Comparison of ENCODE assay signal across 14 mouse cellular contexts in genomic region chr15:24468239-24468638, GRCm38 (mm10).
"Had no signal": no experiment of that assay in that cellular context is flagged by ENCODE, and none has a peak within 500 bp of the region (broad histone marks: within the 10 kb centered on the region; RNA-seq: fewer than 3 reads in every experiment).

No protein-coding gene starts in this region.

- H3K4me1 ChIP-seq: limb, embryonic 13.5 days; midbrain, embryonic 15.5 days; neural tube, embryonic 12.5 days; stomach, embryonic 15.5 days had no signal

- H3K9ac ChIP-seq: limb, embryonic 13.5 days; liver, embryonic 14.5 days; midbrain, embryonic 15.5 days; neural tube, embryonic 12.5 days; stomach, embryonic 15.5 days had no signal

- H3K9me3 ChIP-seq: limb, embryonic 13.5 days; midbrain, embryonic 15.5 days; neural tube, embryonic 12.5 days; stomach, embryonic 15.5 days had no signal

- H3K4me3 ChIP-seq: layer of hippocampus, adult 2 months; limb, embryonic 13.5 days; midbrain, embryonic 15.5 days; neural tube, embryonic 12.5 days; stomach, embryonic 15.5 days had no signal

- H3K4me2 ChIP-seq: limb, embryonic 13.5 days; midbrain, embryonic 15.5 days; neural tube, embryonic 12.5 days; stomach, embryonic 15.5 days had no signal

- ATAC-seq: midbrain, embryonic 15.5 days had no signal

- DNase-seq: kidney, postnatal 10 days; kidney, postnatal 4 days; left cerebral cortex, postnatal 4 days; lung, adult 18-20 months; lung, postnatal 36 days; right cerebral cortex, postnatal 4 days; thymus, adult 2 months; thymus, postnatal 25 days had no signal

- H3K27me3 ChIP-seq: limb, embryonic 13.5 days; midbrain, embryonic 15.5 days; neural tube, embryonic 12.5 days; stomach, embryonic 15.5 days had no signal

- H3K27ac ChIP-seq: layer of hippocampus, adult 2 months; limb, embryonic 13.5 days; liver, embryonic 14.5 days; midbrain, embryonic 15.5 days; neural tube, embryonic 12.5 days; stomach, embryonic 15.5 days had no signal

- H3K36me3 ChIP-seq: limb, embryonic 13.5 days; midbrain, embryonic 15.5 days; neural tube, embryonic 12.5 days; stomach, embryonic 15.5 days had no signal
